Mouse (Mus musculus): ENCODE measurements around the gene Rilpl1.
"Not testable (repeated sequence)": the region's sequence is repeated elsewhere in the genome, so short reads cannot be mapped to it uniquely, and the experiment has no call there.

Gene Rilpl1

GRCm38 (mm10) chr5:124529191-124529651, 2.0 kb downstream of the Rilpl1 start:
- DNase-seq, result peak; percentile 58 to 68

- DNase-seq, result peak; percentile 43 to 58
Observed at GRCm38 (mm10) chr5:124528791-124529190, 2.4 kb downstream of the Rilpl1 start.

GRCm38 (mm10) chr5:124528351-124528750, 2.8 kb downstream of the Rilpl1 start:
- no peak for DNase-seq

GRCm38 (mm10) chr5:124524943-124525342, 6.2 kb downstream of the Rilpl1 start:
- DNase-seq, result no peak

GRCm38 (mm10) chr5:124523032-124523431, 8.2 kb downstream of the Rilpl1 start:
- no peak for DNase-seq

- no peak for DNase-seq
Observed at GRCm38 (mm10) chr5:124521588-124521987, 9.6 kb downstream of the Rilpl1 start.

GRCm38 (mm10) chr5:124518648-124519047, 12.5 kb downstream of the Rilpl1 start:
- DNase-seq, result no peak

- DNase-seq, result no peak
Observed at GRCm38 (mm10) chr5:124515789-124516188, 15.4 kb downstream of the Rilpl1 start.

GRCm38 (mm10) chr5:124510536-124511050, 20.6 kb downstream of the Rilpl1 start:
- DNase-seq, result no peak

GRCm38 (mm10) chr5:124509742-124510237, 21.4 kb downstream of the Rilpl1 start:
- DNase-seq, result peak; percentile 65 to 78

- DNase-seq, result no peak
Observed at GRCm38 (mm10) chr5:124509200-124509599, 22.0 kb downstream of the Rilpl1 start.

- peak in 1 of 2 experiments; percentile 22 for DNase-seq
Observed at GRCm38 (mm10) chr5:124506731-124507359, 24.3 kb downstream of the Rilpl1 start.

- DNase-seq, result no peak
Observed at GRCm38 (mm10) chr5:124505235-124505634, 26.0 kb downstream of the Rilpl1 start.

GRCm38 (mm10) chr5:124503742-124504141, 27.4 kb downstream of the Rilpl1 start:
- DNase-seq, result peak in 1 of 2 experiments; percentile 17

- no peak for DNase-seq
Observed at GRCm38 (mm10) chr5:124501541-124501940, 29.6 kb downstream of the Rilpl1 start.

GRCm38 (mm10) chr5:124500573-124500972, 30.6 kb downstream of the Rilpl1 start:
- DNase-seq, result no peak

- DNase-seq, result not testable (repeated sequence)
Observed at GRCm38 (mm10) chr5:124500037-124500436, 31.2 kb downstream of the Rilpl1 start.

- no peak for DNase-seq
Observed at GRCm38 (mm10) chr5:124499001-124499400, 32.2 kb downstream of the Rilpl1 start.

- peak; percentile 41 to 52 for DNase-seq
Observed at GRCm38 (mm10) chr5:124498221-124498876, 32.8 kb downstream of the Rilpl1 start.

GRCm38 (mm10) chr5:124496614-124497514, 34.3 kb downstream of the Rilpl1 start:
- no peak for DNase-seq

- DNase-seq, result no peak
Observed at GRCm38 (mm10) chr5:124495547-124495946, 35.6 kb downstream of the Rilpl1 start.

- DNase-seq, result no peak
Observed at GRCm38 (mm10) chr5:124493455-124493854, 37.7 kb downstream of the Rilpl1 start.

GRCm38 (mm10) chr5:124492618-124493017, 38.6 kb downstream of the Rilpl1 start:
- DNase-seq, result no peak

Measured in kidney, postnatal 4 days (tissue).